Mouse (Mus musculus) MEL (cell line): ENCODE data around the gene Gm37240. TPM values are rescaled to one million over a fixed set of nuclear protein-coding genes. Genes with fewer than 3 reads are reported as not detected.

Experiments used
- DNase-seq: peaks from one replicate; pipeline ENCODE4 v3.0.0; 2011; ENCODE audit warnings: low read depth, low spot score
- H3K27ac ChIP-seq: 2 replicates; pipeline ENCODE4 v1.5.1; 2012; ENCODE audit warnings: low read depth, mild to moderate bottlenecking, control low read depth, low read length, moderate library complexity; ENCODE audit not compliant: control insufficient read depth
- H3K27me3 ChIP-seq, 2 experiments: fragments of 150-350 bp in 1 of 2; sonication (generic) in 1 of 2; 2 replicates each; pipeline ENCODE4 v1.6.1; 2012; ENCODE audit warnings: low read length in 2 of 2, mild to moderate bottlenecking in 2 of 2, improper control_type of control experiment in 1 of 2, moderate library complexity in 1 of 2; ENCODE audit not compliant: insufficient read depth in 2 of 2, control insufficient read depth in 1 of 2
- H3K36me3 ChIP-seq, 2 experiments: 2 replicates each; pipeline ENCODE4 v1.6.1; 2012 to 2014; ENCODE audit warnings: low read length in 2 of 2, improper control_type of control experiment in 1 of 2, inconsistent platforms in 1 of 2, mild to moderate bottlenecking in 1 of 2; ENCODE audit not compliant: insufficient read depth in 2 of 2, control insufficient read depth in 1 of 2
- H3K4me1 ChIP-seq, 2 experiments: fragments of 150-350 bp in 1 of 2; sonication (generic) in 1 of 2; 2 replicates each; pipeline ENCODE4 v1.6.1; 2012; ENCODE audit warnings: low read length in 2 of 2, improper control_type of control experiment in 1 of 2, mild to moderate bottlenecking in 1 of 2; ENCODE audit not compliant: insufficient read depth in 2 of 2, control insufficient read depth in 1 of 2
- H3K4me3 ChIP-seq, 2 experiments: fragments of 150-350 bp in 1 of 2; sonication (generic) in 1 of 2; 2 replicates each; pipeline ENCODE4 v1.5.1; 2012; ENCODE audit warnings: low read depth in 2 of 2, low read length in 2 of 2, mild to moderate bottlenecking in 2 of 2, moderate library complexity in 2 of 2, control low read depth in 1 of 2, improper control_type of control experiment in 1 of 2; ENCODE audit not compliant: control insufficient read depth in 1 of 2, insufficient read depth in 1 of 2
- H3K79me2 ChIP-seq: 2 replicates; pipeline ENCODE4 v1.6.1; 2012; ENCODE audit warnings: mild to moderate bottlenecking, low read length, moderate library complexity; ENCODE audit not compliant: control insufficient read depth, poor library complexity, insufficient read depth
- H3K9ac ChIP-seq: 2 replicates; pipeline ENCODE4 v1.6.1; 2012; ENCODE audit warnings: low read depth, mild to moderate bottlenecking, control low read depth, low read length, moderate library complexity; ENCODE audit not compliant: control insufficient read depth, poor library complexity, severe bottlenecking
- H3K9me3 ChIP-seq: fragments of 150-350 bp; sonication (generic); replicated peaks from 2 replicates; pipeline ENCODE4 v1.6.1; 2012; ENCODE audit warnings: mild to moderate bottlenecking, low read length, improper control_type of control experiment, moderate library complexity; ENCODE audit not compliant: insufficient read depth
- CHD1 ChIP-seq: IDR thresholded peaks from 2 replicates; pipeline ENCODE4 v1.6.1; 2012; ENCODE audit warnings: low read depth, mild to moderate bottlenecking, inconsistent platforms, low read length, improper control_type of control experiment
- CHD2 ChIP-seq: IDR thresholded peaks from 2 replicates; pipeline ENCODE4 v1.6.1; 2011; ENCODE audit warnings: low read length, improper control_type of control experiment
- CTCF ChIP-seq, 3 experiments: IDR thresholded peaks in 2 of 3; conservative IDR thresholded peaks in 1 of 3; 2 replicates each; pipeline ENCODE4 v1.5.1; 2011 to 2012; ENCODE audit warnings: low read length in 3 of 3, low read depth in 2 of 3, mild to moderate bottlenecking in 2 of 3, improper control_type of control experiment in 1 of 3, inconsistent platforms in 1 of 3, mixed read lengths in 1 of 3, moderate library complexity in 1 of 3; ENCODE audit not compliant: control insufficient read depth in 1 of 3, insufficient read depth in 1 of 3, poor library complexity in 1 of 3, severe bottlenecking in 1 of 3
- E2F4 ChIP-seq: IDR thresholded peaks from 2 replicates; pipeline ENCODE4 v1.6.1; 2011; ENCODE audit warnings: low read depth, low read length, improper control_type of control experiment, borderline replicate concordance
- EP300 ChIP-seq, 2 experiments: IDR thresholded peaks; 2 replicates each; pipeline ENCODE4 v1.6.1; 2011; ENCODE audit warnings: improper control_type of control experiment in 2 of 2, low read length in 2 of 2, low read depth in 1 of 2, mild to moderate bottlenecking in 1 of 2
- ETS1 ChIP-seq: IDR thresholded peaks from 2 replicates; pipeline ENCODE4 v1.6.1; 2012; ENCODE audit warnings: low read depth, mild to moderate bottlenecking, inconsistent platforms, low read length, improper control_type of control experiment, moderate library complexity
- GATA1 ChIP-seq: IDR thresholded peaks from 2 replicates; pipeline ENCODE4 v1.6.1; 2011; ENCODE audit warnings: low read depth, low read length, improper control_type of control experiment
- HCFC1 ChIP-seq: IDR thresholded peaks from 2 replicates; pipeline ENCODE4 v1.6.1; 2012; ENCODE audit warnings: low read depth, mild to moderate bottlenecking, inconsistent platforms, low read length, improper control_type of control experiment, moderate library complexity
- KAT2A ChIP-seq: conservative IDR thresholded peaks from 2 replicates; pipeline ENCODE4 v1.6.1; 2012; ENCODE audit warnings: low read depth, low read length, improper control_type of control experiment, inconsistent platforms
- MAFK ChIP-seq: IDR thresholded peaks from 2 replicates; pipeline ENCODE4 v1.6.1; 2011; ENCODE audit warnings: low read depth, mild to moderate bottlenecking, low read length, improper control_type of control experiment, borderline replicate concordance
- MAX ChIP-seq: IDR thresholded peaks from 2 replicates; pipeline ENCODE4 v1.6.1; 2011; ENCODE audit warnings: low read length, improper control_type of control experiment
- MXI1 ChIP-seq: IDR thresholded peaks from 2 replicates; pipeline ENCODE4 v1.6.1; 2011; ENCODE audit warnings: mild to moderate bottlenecking, low read depth, low read length, improper control_type of control experiment
- RCOR1 ChIP-seq: IDR thresholded peaks from 2 replicates; pipeline ENCODE4 v1.6.1; 2012; ENCODE audit warnings: low read depth, mild to moderate bottlenecking, inconsistent platforms, low read length, improper control_type of control experiment
- TAL1 ChIP-seq: IDR thresholded peaks from 2 replicates; pipeline ENCODE4 v1.6.1; 2012; ENCODE audit warnings: mild to moderate bottlenecking, inconsistent platforms, low read length, moderate library complexity, mixed read lengths
- TBP ChIP-seq: IDR thresholded peaks from 2 replicates; pipeline ENCODE4 v1.8.0; 2011; ENCODE audit warnings: low read depth, low read length, improper control_type of control experiment
- TCF12 ChIP-seq: IDR thresholded peaks from 2 replicates; pipeline ENCODE4 v1.6.1; 2014; ENCODE audit warnings: low read depth, mild to moderate bottlenecking, inconsistent platforms, low read length, improper control_type of control experiment, moderate library complexity
- USF1 ChIP-seq: IDR thresholded peaks from 2 replicates; pipeline ENCODE4 v1.6.1; 2014; ENCODE audit warnings: low read depth, mild to moderate bottlenecking, inconsistent platforms, low read length, improper control_type of control experiment, moderate library complexity
- ZC3H11A ChIP-seq: IDR thresholded peaks from 2 replicates; pipeline ENCODE4 v1.6.1; 2012; ENCODE audit warnings: low read depth, mild to moderate bottlenecking, inconsistent platforms, low read length, improper control_type of control experiment
- ZKSCAN1 ChIP-seq: IDR thresholded peaks from 2 replicates; pipeline ENCODE4 v1.6.1; 2012; ENCODE audit warnings: low read depth, mild to moderate bottlenecking, inconsistent platforms, low read length, improper control_type of control experiment, moderate library complexity
- ZMIZ1 ChIP-seq: IDR thresholded peaks from 2 replicates; pipeline ENCODE4 v1.6.1; 2012; ENCODE audit warnings: low read depth, mild to moderate bottlenecking, inconsistent platforms, low read length, improper control_type of control experiment, moderate library complexity
- ZNF384 ChIP-seq: IDR thresholded peaks from 2 replicates; pipeline ENCODE4 v1.6.1; 2012; ENCODE audit warnings: low read depth, mild to moderate bottlenecking, inconsistent platforms, low read length, improper control_type of control experiment
- polyA plus RNA-seq, 2 experiments: library from polyadenylated mRNA; stranded (reverse) in 1 of 2; unstranded in 1 of 2; fragments of >175 nt in 1 of 2; fragments of >200 nt in 1 of 2; gene quantifications; 2 replicates each; pipeline versions ENCODE4 v1.2.1 to v1.2.4; 2012; ENCODE audit warnings: low replicate concordance in 2 of 2, low read depth in 1 of 2; ENCODE audit not compliant: insufficient read length in 2 of 2, insufficient read depth in 1 of 2, missing spikeins in 1 of 2
- total RNA-seq: library from RNA; depleted of rRNA; stranded (reverse); fragments of 300-350 nt; gene quantifications from 2 replicates; pipeline ENCODE4 v1.2.3, GENCODE M21; 2012

The Gm37240 gene
- total and polyA plus RNA-seq, 3 experiments: 0.04 TPM; not detected in 2

DNA sequence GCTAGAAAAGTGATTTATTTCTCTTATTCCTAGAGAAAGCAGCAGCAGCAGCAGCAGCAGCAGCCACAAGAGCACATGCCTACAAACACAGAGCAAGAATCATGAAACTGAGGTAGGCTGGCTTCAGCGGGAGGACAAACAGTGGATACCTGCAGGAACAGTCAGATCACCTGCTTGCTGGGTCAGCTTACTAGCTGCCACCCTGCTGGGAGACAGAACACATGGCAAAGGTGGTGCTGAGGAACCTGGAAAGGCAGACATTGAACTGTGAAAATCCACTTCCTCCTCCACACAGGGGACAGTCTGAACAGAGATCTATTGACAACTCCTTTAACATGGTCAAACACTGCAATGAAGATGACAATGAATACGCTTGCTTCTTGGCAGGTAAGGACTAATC, 1358.3 kb downstream of the Gm37240 start:
- DNase-seq: no peak
- no peaks in the 10 kb centered on the region for H3K79me2 ChIP-seq
- no peaks in the 10 kb centered on the region for H3K9me3 ChIP-seq
- H3K36me3 ChIP-seq: peaks cover 0 to 7% of the 10 kb centered on the region in 2 experiments
- no peak overlapping the region for H3K4me3 ChIP-seq
- 0 out of 4 replicates have a peak, but pooled peaks cover 0 to 2% of the 10 kb centered on the region in 2 experiments for H3K4me1 ChIP-seq
- H3K27ac ChIP-seq: no peak overlapping the region
- H3K9ac ChIP-seq: no peak overlapping the region
- H3K27me3 ChIP-seq: no peaks in the 10 kb centered on the region
- TF ChIP-seq RCOR1 (no peak), USF1 (no peak), ETS1 (no peak), TCF12 (no peak), CHD2 (no peak), ZNF384 (no peak), GATA1 (no peak), ZKSCAN1 (no peak), EP300 (IDR thresholded peaks at IDR 0.05; ENCODE audit: low read depth in 1 of 2, low read length in 2 of 2) (no peak), KAT2A (no peak), TAL1 (no peak), HCFC1 (no peak), E2F4 (no peak), MXI1 (no peak), MAFK (no peak), MAX (no peak)

DNA sequence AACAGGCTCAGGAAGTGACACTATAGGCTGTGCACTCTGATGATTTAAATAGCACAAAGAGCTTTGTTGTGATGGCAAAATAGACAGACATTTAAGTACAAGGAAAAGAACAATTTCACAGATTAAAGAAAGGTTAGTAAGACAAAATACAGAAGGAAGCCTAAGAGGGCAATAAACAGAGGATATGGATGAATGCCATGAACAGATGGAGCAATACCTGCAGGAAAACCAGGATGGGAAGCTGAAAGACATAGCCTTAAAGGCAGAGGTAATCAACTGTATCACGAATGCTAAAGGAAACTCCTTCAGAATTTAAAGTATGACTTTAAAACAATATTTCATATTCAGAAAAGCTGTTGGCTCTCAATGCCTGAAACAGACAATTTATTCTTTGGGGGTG, 1362.4 kb downstream of the Gm37240 start:
- no peak overlapping the region for H3K9ac ChIP-seq
- TF ChIP-seq ZKSCAN1 (no peak), E2F4 (no peak), ZMIZ1 (no peak), ZC3H11A (no peak), CTCF (IDR thresholded peaks at IDR 0.05 in 2 of 3, conservative IDR thresholded peaks at IDR 0.05 in 1 of 3; ENCODE audit: control insufficient read depth in 1 of 3, insufficient read depth in 1 of 3, low read depth in 2 of 3, low read length in 3 of 3, poor library complexity in 1 of 3, severe bottlenecking in 1 of 3) (no peak), TBP (no peak), CHD1 (no peak)
- H3K27me3 ChIP-seq: no peaks in the 10 kb centered on the region
- no peaks in the 10 kb centered on the region; a peak in 2 of 4 replicates for H3K36me3 ChIP-seq
- no peak overlapping the region for H3K4me3 ChIP-seq
- H3K4me1 ChIP-seq: no peaks in the 10 kb centered on the region
- H3K27ac ChIP-seq: no peak overlapping the region
- no peaks in the 10 kb centered on the region for H3K79me2 ChIP-seq
- no peak for DNase-seq
- H3K9me3 ChIP-seq: no peaks in the 10 kb centered on the region
